Mouse (Mus musculus) forebrain, embryonic 14.5 days (tissue): ENCODE measurements around the gene P2ry14. TPM values are rescaled to one million over a fixed set of nuclear protein-coding genes. Genes with fewer than 3 reads are reported as not detected.
"Not testable (repeated sequence)": the region's sequence is repeated elsewhere in the genome, so short reads cannot be mapped to it uniquely, and the experiment has no call there.

Source experiments
- ATAC-seq: fragments of 200-750 bp; cut with Nextera tagmentation; 2 replicates; pipeline ENCODE4 v1.8.0; 2017; ENCODE audit warnings: mild to moderate bottlenecking, moderate library complexity
- DNase-seq: peaks from one replicate; pipeline ENCODE4 v3.0.0-alpha.2; 2015; ENCODE audit warnings: low spot score
- H3K27ac ChIP-seq: fragments of 300-500 bp; sonication (generic); 2 replicates; pipeline ENCODE4 v1.5.1; 2014; ENCODE audit warnings: low read depth, mild to moderate bottlenecking, control low read depth, low read length, moderate library complexity
- H3K27me3 ChIP-seq: fragments of 300-500 bp; sonication (generic); replicated peaks from 2 replicates; pipeline ENCODE4 v1.6.1; 2014; ENCODE audit warnings: low read length, control low read depth, mixed read lengths; ENCODE audit not compliant: control insufficient read depth, insufficient read depth
- H3K36me3 ChIP-seq: fragments of 300-500 bp; sonication (generic); 2 replicates; pipeline ENCODE4 v1.6.1; 2014; ENCODE audit warnings: low read length, control low read depth; ENCODE audit not compliant: control insufficient read depth, insufficient read depth
- H3K4me1 ChIP-seq: fragments of 300-500 bp; sonication (generic); 2 replicates; pipeline ENCODE4 v1.6.1; 2014; ENCODE audit warnings: antibody characterized with exemption, low read length, control low read depth; ENCODE audit not compliant: control insufficient read depth, insufficient read depth
- H3K4me2 ChIP-seq: fragments of 300-500 bp; sonication (generic); 2 replicates; pipeline ENCODE4 v1.6.1; 2014; ENCODE audit warnings: mild to moderate bottlenecking, control low read depth, low read length
- H3K4me3 ChIP-seq: fragments of 300-500 bp; sonication (generic); 2 replicates; pipeline ENCODE4 v1.5.1; 2014; ENCODE audit warnings: low read depth, low read length, control low read depth
- H3K9ac ChIP-seq: fragments of 300-500 bp; sonication (generic); 2 replicates; pipeline ENCODE4 v1.6.1; 2014; ENCODE audit warnings: mild to moderate bottlenecking, low read length, control low read depth, moderate library complexity
- H3K9me3 ChIP-seq: fragments of 300-500 bp; sonication (generic); replicated peaks from 2 replicates; pipeline ENCODE4 v1.6.1; 2016; ENCODE audit warnings: low read length, control low read depth, mixed read lengths; ENCODE audit not compliant: control insufficient read depth
- WGBS: fragments of 180-500 bp; shearing (Covaris S2); extraction: QIAGEN DNeasy Blood & Tissue Kit; methylation state at CpG from one replicate; pipeline ENCODE4 v1.1.7; 2014; 5-methylcytosine and 5-hydroxymethylcytosine counted together
- polyA plus RNA-seq: library from polyadenylated mRNA; unstranded; fragments of >200 nt; fragmentation: Nextera tagmentation; extraction: Ambion mirVana; gene quantifications from 2 replicates; pipeline ENCODE4 v1.2.1, GENCODE M21; 2014

The P2ry14 gene
- polyA plus RNA-seq, 1 experiment from 2014 or later = 1.7 TPM

DNA sequence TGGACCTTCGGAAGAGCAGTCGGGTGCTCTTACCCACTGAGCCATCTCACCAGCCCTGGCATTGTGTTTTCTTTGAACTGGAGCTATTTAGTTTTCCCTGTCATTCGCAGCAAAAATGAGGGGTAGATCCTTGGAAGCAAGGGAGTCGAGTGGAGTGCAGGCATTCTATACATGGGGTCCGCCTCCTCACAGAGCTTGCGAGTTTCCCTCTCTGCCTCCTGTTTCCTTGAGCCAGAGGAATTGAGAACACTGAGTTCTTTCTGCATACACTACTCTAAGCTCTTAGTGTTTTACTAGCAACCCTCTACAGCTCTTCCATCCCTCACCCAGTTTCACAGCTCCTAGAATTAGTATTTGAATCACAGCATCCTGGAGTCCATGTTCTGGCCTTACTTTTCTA is 2.0 kb upstream of the P2ry14 start:
- no peaks in the 10 kb centered on the region for H3K9me3 ChIP-seq
- DNase-seq (no peak), ATAC-seq (no peak)
- no peaks in the 10 kb centered on the region for H3K36me3 ChIP-seq
- H3K4me3 ChIP-seq = no peak overlapping the region
- H3K27me3 ChIP-seq = no peaks in the 10 kb centered on the region
- 92% methylated on average over 6 of the region's 6 CpGs for WGBS
- H3K4me1 ChIP-seq = no peaks in the 10 kb centered on the region
- H3K9ac ChIP-seq = no peak overlapping the region
- H3K27ac ChIP-seq = no peak overlapping the region
- H3K4me2 ChIP-seq = no peak overlapping the region

DNA sequence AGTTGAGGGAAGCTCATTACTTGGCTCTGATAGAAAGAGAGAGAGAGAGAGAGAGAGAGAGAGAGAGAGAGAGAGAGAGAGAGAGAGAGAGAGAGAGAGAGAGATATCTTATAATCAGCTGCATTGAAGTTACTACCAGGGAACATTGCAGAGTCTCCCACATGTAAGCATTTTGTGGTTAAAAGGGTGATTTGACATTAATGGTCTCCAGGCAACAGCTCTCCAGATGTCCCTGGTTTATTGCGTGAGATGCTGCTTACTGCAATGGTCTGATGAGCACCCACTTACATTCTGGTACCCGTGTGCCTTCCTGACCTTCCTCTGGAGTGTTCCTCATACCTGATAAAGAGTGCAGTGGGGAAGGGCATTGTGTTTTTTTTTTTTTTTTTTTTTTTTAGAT is 1.5 kb upstream of the P2ry14 start:
- no peak overlapping the region for H3K9ac ChIP-seq
- no peaks in the 10 kb centered on the region for H3K4me1 ChIP-seq
- DNase-seq (no peak), ATAC-seq (no peak)
- no peak overlapping the region for H3K4me3 ChIP-seq
- H3K27me3 ChIP-seq = no peaks in the 10 kb centered on the region
- WGBS = 91% methylated on average over 2 of the region's 2 CpGs
- H3K36me3 ChIP-seq = no peaks in the 10 kb centered on the region
- H3K27ac ChIP-seq = no peak overlapping the region
- H3K9me3 ChIP-seq = no peaks in the 10 kb centered on the region
- H3K4me2 ChIP-seq = no peak overlapping the region

DNA sequence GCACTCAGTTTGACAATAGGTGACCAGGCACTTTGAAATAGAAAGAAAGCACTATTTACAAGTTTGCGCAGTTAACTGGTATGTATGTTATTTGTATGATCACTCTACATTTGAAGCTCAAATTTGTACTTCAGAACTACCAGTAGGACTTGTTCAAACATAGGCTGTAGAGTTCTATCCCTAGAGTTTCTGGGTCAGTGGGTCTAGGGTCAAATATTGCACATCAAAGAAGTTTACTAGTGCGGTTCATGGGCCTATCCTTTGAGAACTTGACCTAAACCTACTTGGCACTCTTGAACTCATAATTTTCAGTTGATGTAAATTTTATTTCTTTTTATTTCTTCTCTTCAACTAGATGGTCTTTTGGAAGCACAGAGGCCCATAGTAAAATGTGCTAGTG is 2.8 kb downstream of the P2ry14 start:
- Histone ChIP-seq H3K9ac (no peak overlapping the region), H3K27ac (no peak overlapping the region), H3K4me1 (no peaks in the 10 kb centered on the region), H3K9me3 (no peaks in the 10 kb centered on the region), H3K4me2 (no peak overlapping the region), H3K36me3 (no peaks in the 10 kb centered on the region), H3K27me3 (no peaks in the 10 kb centered on the region), H3K4me3 (no peak overlapping the region)
- no peak for DNase-seq
- no peak for ATAC-seq
- 92% methylated on average over 2 of the region's 2 CpGs for WGBS

DNA sequence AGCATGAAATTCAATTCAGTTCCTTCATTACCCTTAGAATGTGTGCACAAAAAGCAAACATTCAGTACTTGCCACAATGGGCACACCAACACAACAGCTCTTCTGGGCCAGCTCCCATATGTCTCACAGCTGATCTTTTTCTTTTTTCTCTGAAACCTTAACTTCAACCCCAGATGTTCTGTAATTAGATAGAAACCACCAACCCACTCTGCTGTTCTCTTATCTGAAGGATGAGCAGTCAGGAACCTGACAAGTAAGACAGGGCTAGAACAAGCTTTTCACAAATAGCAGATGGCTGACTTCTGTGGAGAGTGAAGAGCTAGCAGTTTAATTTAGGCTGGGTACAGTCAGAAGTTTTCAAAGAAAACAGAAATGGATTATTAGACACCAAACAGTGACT is 3.8 kb downstream of the P2ry14 start:
- Histone ChIP-seq H3K4me3 (no peak overlapping the region), H3K27ac (no peak overlapping the region), H3K9me3 (no peaks in the 10 kb centered on the region), H3K36me3 (no peaks in the 10 kb centered on the region), H3K4me1 (no peaks in the 10 kb centered on the region), H3K9ac (no peak overlapping the region), H3K27me3 (no peaks in the 10 kb centered on the region), H3K4me2 (no peak overlapping the region)
- DNase-seq (no peak), ATAC-seq (no peak)

DNA sequence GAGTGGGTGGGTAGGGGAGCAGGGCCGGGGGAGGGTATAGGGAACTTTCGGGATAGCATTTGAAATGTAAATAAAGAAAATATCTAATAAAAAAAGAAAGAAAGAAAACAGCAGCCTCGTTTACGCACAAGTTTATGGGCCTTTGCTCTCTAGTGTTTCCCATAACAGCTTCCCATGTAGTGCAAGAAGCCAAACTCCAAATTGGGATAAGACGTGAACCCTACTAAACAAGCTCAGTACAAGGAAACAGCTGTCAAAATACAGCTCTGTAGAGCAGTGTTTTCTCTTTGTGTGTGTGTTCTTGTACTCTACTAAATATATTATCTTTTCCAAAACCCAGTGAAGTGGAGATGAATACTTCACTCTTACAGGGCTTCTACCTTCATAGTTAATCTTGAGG is 8.2 kb downstream of the P2ry14 start:
- no peak overlapping the region for H3K4me2 ChIP-seq
- DNase-seq = no peak

DNA sequence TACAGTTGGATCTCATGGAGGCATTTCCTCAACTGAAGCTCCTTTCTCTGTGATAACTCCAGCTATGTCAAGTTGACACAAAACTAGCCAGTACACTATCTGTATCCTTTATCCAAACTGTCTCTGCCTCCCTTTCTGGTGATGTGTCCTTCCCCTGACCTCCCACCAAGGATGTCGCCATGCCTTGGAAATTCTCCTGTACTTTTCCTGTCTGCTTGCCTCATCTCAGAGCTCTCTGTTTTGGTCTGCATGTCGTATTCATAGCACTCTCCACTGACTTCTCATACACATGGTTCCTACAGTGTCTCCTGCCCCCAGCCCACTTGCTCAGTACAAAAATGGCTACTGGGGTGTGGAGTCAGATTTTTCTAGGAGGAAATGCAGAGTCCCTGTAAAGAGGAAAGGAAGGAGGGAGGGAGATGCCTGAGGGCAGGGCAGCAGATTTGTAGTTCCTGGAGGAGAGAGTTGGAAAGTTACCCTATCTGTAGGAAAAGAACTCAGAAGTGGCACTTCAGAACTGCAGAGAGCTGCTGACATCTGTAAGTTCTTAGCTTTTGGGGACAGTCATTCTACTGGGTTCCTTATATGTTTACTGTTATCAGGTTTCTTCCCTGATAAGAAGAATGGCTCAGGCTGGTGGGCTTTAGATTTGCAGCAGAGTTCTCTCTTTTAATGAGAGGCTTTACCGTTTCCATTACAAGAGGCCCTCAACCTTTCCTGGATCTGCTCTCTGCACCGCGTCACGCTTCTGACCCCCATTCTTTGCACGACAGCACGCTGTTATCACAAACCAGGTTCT is 11.7 kb downstream of the P2ry14 start:
- Histone ChIP-seq H3K36me3 (no peaks in the 10 kb centered on the region), H3K9ac (no peak overlapping the region), H3K27ac (no peak overlapping the region), H3K4me3 (no peak overlapping the region), H3K9me3 (no peaks in the 10 kb centered on the region), H3K4me1 (no peaks in the 10 kb centered on the region), H3K4me2 (no peak overlapping the region), H3K27me3 (no peaks in the 10 kb centered on the region)
- DNase-seq = no peak
- ATAC-seq = no peak
- WGBS = 85% methylated on average over 8 of the region's 8 CpGs

More for the DNA sequence above, 8.2 kb downstream of the P2ry14 start:
- Histone ChIP-seq H3K27me3 (no peaks in the 10 kb centered on the region), H3K4me1 (no peaks in the 10 kb centered on the region), H3K9ac (no peak overlapping the region), H3K4me3 (no peak overlapping the region), H3K27ac (no peak overlapping the region), H3K36me3 (no peaks in the 10 kb centered on the region), H3K9me3 (no peaks in the 10 kb centered on the region)
- ATAC-seq = no peak
- 66% methylated on average over 5 of the region's 5 CpGs for WGBS

DNA sequence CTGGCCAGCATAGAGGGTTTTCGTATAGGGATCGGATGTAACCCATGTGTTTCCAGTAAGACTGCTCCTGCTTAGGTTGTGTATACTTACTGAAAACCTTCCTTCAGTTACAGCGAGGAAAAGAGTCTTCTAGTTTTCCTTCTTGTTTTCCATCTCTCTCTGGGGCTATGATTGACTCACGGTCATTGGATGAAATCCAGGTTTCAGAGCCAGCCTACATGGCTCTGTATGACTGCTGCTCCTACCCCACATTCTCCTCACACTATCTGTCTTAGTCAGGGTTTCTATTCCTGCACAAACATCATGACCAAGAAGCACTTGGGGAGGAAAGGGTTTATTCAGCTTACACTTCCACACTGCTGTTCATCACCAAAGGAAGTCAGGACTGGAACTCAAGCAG is 12.5 kb downstream of the P2ry14 start:
- ATAC-seq, H3K27me3 ChIP-seq, H3K9ac ChIP-seq, H3K9me3 ChIP-seq, DNase-seq, H3K4me2 ChIP-seq, H3K36me3 ChIP-seq, H3K4me3 ChIP-seq, H3K27ac ChIP-seq, H3K4me1 ChIP-seq: not testable (repeated sequence)
- 95% methylated on average over 4 of the region's 4 CpGs for WGBS

DNA sequence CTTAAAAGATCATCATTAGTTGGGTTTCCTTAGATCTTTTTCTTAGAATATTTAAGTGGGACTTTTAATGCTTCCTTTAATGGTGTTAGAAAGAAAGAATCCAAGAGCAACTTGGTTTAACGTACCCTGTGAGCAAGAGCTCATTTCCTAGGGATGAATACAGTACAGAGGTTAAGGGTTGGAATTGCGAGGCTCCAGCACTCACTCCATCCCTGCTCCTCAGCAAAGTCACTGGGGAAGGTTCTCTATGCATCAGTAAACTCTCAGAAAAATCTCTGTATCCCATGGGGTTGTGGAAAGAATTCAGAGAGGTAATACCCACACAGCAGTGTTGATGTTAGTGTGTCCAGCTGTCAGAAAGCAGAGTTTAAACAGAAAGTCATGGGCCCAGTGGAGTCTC is 13.3 kb downstream of the P2ry14 start:
- H3K36me3 ChIP-seq = no peaks in the 10 kb centered on the region
- no peaks in the 10 kb centered on the region for H3K4me1 ChIP-seq
- no peak for DNase-seq
- no peak overlapping the region for H3K4me2 ChIP-seq
- ATAC-seq = no peak
- H3K9ac ChIP-seq = no peak overlapping the region
- no peak overlapping the region for H3K27ac ChIP-seq
- H3K4me3 ChIP-seq = no peak overlapping the region
- 87% methylated on average over 2 of the region's 2 CpGs for WGBS
- H3K9me3 ChIP-seq = no peaks in the 10 kb centered on the region
- no peaks in the 10 kb centered on the region for H3K27me3 ChIP-seq

DNA sequence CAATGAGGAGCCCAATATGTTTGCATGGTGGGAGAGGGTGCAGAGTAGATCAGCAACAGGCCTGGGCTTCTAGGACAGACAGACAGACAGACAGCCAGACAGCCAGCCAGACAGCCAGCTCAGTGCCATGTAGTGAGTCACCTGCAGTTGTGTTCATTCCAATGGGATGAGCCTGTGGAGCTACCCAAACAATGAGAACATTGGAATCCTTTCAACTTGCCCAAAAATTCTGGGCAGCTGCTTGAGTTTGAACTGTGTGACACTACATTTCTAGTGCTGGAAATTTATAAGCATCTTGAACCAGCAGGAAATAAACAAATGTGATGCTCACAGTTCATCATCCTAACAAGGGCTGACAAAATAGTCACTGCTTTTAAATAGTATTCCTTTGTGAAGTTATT is 13.8 kb downstream of the P2ry14 start:
- Histone ChIP-seq H3K4me2 (no peak overlapping the region), H3K27me3 (no peaks in the 10 kb centered on the region), H3K4me3 (no peak overlapping the region), H3K27ac (no peak overlapping the region), H3K9ac (no peak overlapping the region), H3K9me3 (no peaks in the 10 kb centered on the region), H3K4me1 (no peaks in the 10 kb centered on the region), H3K36me3 (no peaks in the 10 kb centered on the region)
- ATAC-seq = no peak
- DNase-seq = no peak
